Mouse (Mus musculus): ENCODE measurements around the gene Cnn2. TPM values are rescaled to one million over a fixed set of nuclear protein-coding genes. Genes with fewer than 3 reads are reported as not detected.
A peak's percentile ranks its signal among the peaks of the same experiment; 100 is the strongest.

Cnn2 gene
- polyA plus RNA-seq, 1 experiment from 2014 or later: 221 TPM

DNA sequence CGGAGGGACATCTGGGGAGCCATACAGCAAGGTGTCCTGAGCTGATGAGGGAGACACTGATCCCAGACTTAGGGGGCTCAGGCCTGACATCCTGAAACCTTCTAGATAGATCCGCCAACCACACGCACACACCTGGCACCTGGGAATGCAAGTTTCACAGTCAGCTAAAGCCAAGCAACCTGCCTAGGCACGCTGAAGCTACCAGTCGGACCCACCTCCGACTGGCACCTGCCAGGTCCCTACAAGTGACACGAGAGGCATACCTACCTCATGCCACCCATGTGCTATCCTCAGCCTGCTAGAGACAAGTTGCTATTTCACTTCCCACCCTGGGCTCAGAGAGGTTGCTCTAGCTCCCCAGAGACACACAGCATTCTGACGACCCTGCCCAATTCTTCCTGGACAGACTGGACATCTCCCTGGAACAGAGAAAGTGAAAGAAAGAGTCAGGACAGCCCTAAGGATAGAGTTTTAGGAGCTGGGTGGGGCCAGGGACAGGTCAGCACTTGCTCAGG is 945 bp downstream of the Cnn2 start:
- no peaks in the 10 kb centered on the region for H3K36me3 ChIP-seq (ENCODE audit: control insufficient read depth, insufficient read depth, low read length)
- H3K4me3 ChIP-seq (ENCODE audit: low read depth, low read length): peak overlapping the region; percentile 40
- no peak overlapping the region for H3K9ac ChIP-seq (ENCODE audit: low read depth, low read length)
- peaks cover 38% of the 10 kb centered on the region for H3K27me3 ChIP-seq (ENCODE audit: control insufficient read depth, insufficient read depth, low read length)
- H3K4me1 ChIP-seq (replicated peaks; ENCODE audit: control insufficient read depth, insufficient read depth, low read length): peaks cover 4% of the 10 kb centered on the region; the same call in 1 of the 2 replicates
- DNase-seq (ENCODE audit: low spot score): peak; percentile 17
- H3K9me3 ChIP-seq (ENCODE audit: control insufficient read depth, low read length): no peaks in the 10 kb centered on the region
- peak overlapping the region; percentile 38 for H3K4me2 ChIP-seq (replicated peaks; ENCODE audit: low read depth, low read length)
- 28% methylated on average over 8 of the region's 8 CpGs for WGBS
- ATAC-seq (ENCODE audit: low FRiP score): no peak
- H3K27ac ChIP-seq (ENCODE audit: low read depth, low read length): no peak overlapping the region

DNA sequence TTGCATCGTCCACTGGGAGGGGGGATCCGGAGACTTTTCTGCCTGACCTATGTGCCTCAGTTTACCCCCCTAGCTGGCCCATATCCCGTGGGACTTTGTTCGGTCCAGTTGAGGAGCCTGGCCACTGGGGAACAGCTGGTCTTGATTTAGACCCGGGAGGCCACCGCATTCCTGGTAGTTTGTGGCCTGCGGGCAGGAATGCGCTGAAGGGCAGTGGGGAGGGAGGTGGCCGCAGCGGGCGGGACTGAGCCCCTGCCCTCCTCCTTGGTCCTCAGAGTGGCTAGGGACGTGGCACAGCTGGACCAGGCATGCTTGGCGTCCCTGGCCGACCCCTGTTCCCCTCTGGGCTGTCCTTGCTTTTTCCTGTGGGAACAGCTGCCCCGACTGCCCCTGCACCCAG is 1.5 kb downstream of the Cnn2 start:
- peaks cover 38% of the 10 kb centered on the region for H3K27me3 ChIP-seq (ENCODE audit: control insufficient read depth, insufficient read depth, low read length)
- peak overlapping the region; percentile 40 for H3K4me3 ChIP-seq (ENCODE audit: low read depth, low read length)
- peaks cover 4% of the 10 kb centered on the region; the same call in 1 of the 2 replicates for H3K4me1 ChIP-seq (replicated peaks; ENCODE audit: control insufficient read depth, insufficient read depth, low read length)
- ATAC-seq (ENCODE audit: low FRiP score) (no peak), DNase-seq (ENCODE audit: low spot score) (peak; percentile 28)
- no peak overlapping the region for H3K27ac ChIP-seq (ENCODE audit: low read depth, low read length)
- H3K9ac ChIP-seq (ENCODE audit: low read depth, low read length): no peak overlapping the region
- no peaks in the 10 kb centered on the region for H3K36me3 ChIP-seq (ENCODE audit: control insufficient read depth, insufficient read depth, low read length)
- no peaks in the 10 kb centered on the region for H3K9me3 ChIP-seq (ENCODE audit: control insufficient read depth, low read length)
- 13% methylated on average over 15 of the region's 15 CpGs for WGBS
- peak overlapping the region; percentile 38 for H3K4me2 ChIP-seq (replicated peaks; ENCODE audit: low read depth, low read length)

DNA sequence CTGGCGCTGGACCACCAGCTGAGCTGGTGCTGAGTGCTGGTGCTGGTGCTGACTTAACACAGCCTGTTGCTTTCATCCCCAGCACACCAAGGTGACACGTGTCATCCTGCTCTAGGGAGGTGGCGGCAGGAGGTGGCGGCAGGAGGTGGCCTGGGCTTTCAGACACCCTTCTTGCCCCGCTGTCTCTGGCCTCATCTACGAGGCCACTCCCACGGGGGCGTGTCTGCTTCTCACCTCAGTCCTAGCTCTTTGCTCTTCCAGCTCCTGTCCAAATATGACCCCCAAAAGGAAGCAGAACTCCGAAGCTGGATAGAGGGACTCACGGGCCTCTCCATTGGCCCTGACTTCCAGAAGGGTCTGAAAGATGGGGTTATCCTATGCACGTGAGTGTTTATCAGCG is 2.7 kb downstream of the Cnn2 start:
- WGBS: 62% methylated on average over 12 of the region's 12 CpGs
- no peak for ATAC-seq (ENCODE audit: low FRiP score)
- peaks cover 38% of the 10 kb centered on the region for H3K27me3 ChIP-seq (ENCODE audit: control insufficient read depth, insufficient read depth, low read length)

DNA sequence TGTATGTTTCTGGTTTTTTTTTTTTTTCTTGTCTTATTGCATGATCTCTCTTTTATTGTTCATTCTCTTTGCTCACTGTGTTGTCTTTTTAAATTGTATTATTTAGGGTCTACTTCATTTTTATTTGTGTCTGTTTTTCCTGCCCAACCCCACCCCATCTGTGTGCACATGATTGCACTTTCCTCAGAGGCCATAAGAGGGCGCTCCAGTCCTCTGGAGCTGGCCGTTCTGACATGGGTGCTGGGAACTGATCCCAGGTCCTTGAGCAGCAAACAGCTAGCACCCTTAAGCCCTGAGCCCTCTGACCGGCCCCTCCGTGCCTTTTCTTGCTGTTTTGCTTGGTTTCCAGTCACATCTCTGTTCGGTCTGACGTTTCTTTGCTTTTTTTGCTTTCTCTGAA is 3.2 kb downstream of the Cnn2 start:
- no peak overlapping the region for H3K9ac ChIP-seq (ENCODE audit: low read depth, low read length)
- no peak overlapping the region for H3K4me2 ChIP-seq (replicated peaks; ENCODE audit: low read depth, low read length)
- ATAC-seq (ENCODE audit: low FRiP score) (no peak), DNase-seq (ENCODE audit: low spot score) (no peak)
- no peak overlapping the region for H3K4me3 ChIP-seq (ENCODE audit: low read depth, low read length)
- peaks cover 4% of the 10 kb centered on the region; the same call in 1 of the 2 replicates for H3K4me1 ChIP-seq (replicated peaks; ENCODE audit: control insufficient read depth, insufficient read depth, low read length)
- no peaks in the 10 kb centered on the region for H3K36me3 ChIP-seq (ENCODE audit: control insufficient read depth, insufficient read depth, low read length)
- no peak overlapping the region for H3K27ac ChIP-seq (ENCODE audit: low read depth, low read length)
- WGBS: 85% methylated on average over 6 of the region's 6 CpGs
- no peaks in the 10 kb centered on the region for H3K9me3 ChIP-seq (ENCODE audit: control insufficient read depth, low read length)
- H3K27me3 ChIP-seq (ENCODE audit: control insufficient read depth, insufficient read depth, low read length): peaks cover 36% of the 10 kb centered on the region

More for the DNA sequence above, 2.7 kb downstream of the Cnn2 start:
- H3K4me2 ChIP-seq (replicated peaks; ENCODE audit: low read depth, low read length): no peak overlapping the region
- DNase-seq (ENCODE audit: low spot score): no peak
- peaks cover 4% of the 10 kb centered on the region; the same call in 1 of the 2 replicates for H3K4me1 ChIP-seq (replicated peaks; ENCODE audit: control insufficient read depth, insufficient read depth, low read length)
- H3K27ac ChIP-seq (ENCODE audit: low read depth, low read length): no peak overlapping the region
- H3K9me3 ChIP-seq (ENCODE audit: control insufficient read depth, low read length): no peaks in the 10 kb centered on the region
- H3K9ac ChIP-seq (ENCODE audit: low read depth, low read length): no peak overlapping the region
- no peak overlapping the region for H3K4me3 ChIP-seq (ENCODE audit: low read depth, low read length)
- H3K36me3 ChIP-seq (ENCODE audit: control insufficient read depth, insufficient read depth, low read length): no peaks in the 10 kb centered on the region

DNA sequence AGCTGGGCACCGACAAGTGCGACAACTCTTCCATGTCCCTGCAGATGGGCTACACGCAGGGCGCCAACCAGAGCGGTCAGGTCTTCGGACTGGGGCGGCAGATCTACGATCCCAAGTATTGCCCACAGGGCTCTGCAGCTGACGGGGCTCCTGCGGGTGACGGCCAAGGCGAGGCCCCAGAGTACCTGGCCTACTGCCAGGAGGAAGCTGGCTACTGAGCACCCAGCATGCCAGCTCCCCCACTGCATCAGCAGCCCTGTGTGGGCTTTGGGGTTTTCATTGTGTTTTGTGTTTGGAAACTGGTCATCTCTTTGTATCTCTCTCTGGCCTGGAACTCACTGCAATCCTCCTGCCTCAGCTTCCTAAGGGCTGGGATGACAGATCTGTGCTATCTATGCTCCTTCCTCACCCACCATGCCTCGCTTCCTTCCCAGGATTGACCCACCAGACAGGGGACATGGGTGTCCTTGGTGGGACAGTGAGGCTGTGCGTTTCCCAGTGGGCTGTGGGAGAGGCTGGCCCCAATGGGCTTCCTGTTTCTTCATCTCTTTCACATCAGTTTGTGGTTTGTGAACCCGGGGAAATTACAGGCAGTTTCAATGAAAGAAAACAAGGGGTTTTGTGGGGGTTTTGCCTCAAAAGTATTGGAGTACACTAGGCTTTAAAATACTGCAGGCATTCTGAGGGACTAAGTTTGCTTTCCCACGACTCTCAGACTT is 6.2 kb downstream of the Cnn2 start:
- H3K4me2 ChIP-seq (replicated peaks; ENCODE audit: low read depth, low read length): no peak overlapping the region
- DNase-seq (ENCODE audit: low spot score) (no peak), ATAC-seq (ENCODE audit: low FRiP score) (no peak)
- 95% methylated on average over 16 of the region's 16 CpGs for WGBS
- no peak overlapping the region for H3K27ac ChIP-seq (ENCODE audit: low read depth, low read length)
- H3K9me3 ChIP-seq (ENCODE audit: control insufficient read depth, low read length): no peaks in the 10 kb centered on the region
- H3K9ac ChIP-seq (ENCODE audit: low read depth, low read length): no peak overlapping the region
- H3K36me3 ChIP-seq (ENCODE audit: control insufficient read depth, insufficient read depth, low read length): no peaks in the 10 kb centered on the region
- H3K4me1 ChIP-seq (replicated peaks; ENCODE audit: control insufficient read depth, insufficient read depth, low read length): peaks cover 2% of the 10 kb centered on the region
- H3K4me3 ChIP-seq (ENCODE audit: low read depth, low read length): no peak overlapping the region
- peaks cover 9% of the 10 kb centered on the region for H3K27me3 ChIP-seq (ENCODE audit: control insufficient read depth, insufficient read depth, low read length)

DNA sequence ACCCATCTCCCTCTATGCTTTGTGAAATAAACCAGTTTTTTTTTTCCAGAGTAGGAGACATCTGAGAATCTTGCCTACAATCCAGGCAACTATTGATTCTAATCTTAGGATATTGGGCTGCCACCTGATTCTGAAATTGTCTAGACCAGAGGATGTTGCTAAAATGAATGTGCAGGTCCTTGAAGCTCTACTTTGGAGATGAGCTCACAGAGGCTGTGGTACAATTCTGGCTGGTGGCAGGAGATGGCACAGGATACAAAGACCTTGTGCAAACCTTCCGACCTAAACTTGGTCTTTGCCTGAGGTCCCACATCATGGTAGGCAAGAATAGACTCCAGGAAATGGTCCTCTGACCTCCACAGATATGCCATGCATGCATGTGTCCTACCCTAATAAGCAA is 7.3 kb downstream of the Cnn2 start:
- H3K4me3 ChIP-seq (ENCODE audit: low read depth, low read length): no peak overlapping the region

DNA sequence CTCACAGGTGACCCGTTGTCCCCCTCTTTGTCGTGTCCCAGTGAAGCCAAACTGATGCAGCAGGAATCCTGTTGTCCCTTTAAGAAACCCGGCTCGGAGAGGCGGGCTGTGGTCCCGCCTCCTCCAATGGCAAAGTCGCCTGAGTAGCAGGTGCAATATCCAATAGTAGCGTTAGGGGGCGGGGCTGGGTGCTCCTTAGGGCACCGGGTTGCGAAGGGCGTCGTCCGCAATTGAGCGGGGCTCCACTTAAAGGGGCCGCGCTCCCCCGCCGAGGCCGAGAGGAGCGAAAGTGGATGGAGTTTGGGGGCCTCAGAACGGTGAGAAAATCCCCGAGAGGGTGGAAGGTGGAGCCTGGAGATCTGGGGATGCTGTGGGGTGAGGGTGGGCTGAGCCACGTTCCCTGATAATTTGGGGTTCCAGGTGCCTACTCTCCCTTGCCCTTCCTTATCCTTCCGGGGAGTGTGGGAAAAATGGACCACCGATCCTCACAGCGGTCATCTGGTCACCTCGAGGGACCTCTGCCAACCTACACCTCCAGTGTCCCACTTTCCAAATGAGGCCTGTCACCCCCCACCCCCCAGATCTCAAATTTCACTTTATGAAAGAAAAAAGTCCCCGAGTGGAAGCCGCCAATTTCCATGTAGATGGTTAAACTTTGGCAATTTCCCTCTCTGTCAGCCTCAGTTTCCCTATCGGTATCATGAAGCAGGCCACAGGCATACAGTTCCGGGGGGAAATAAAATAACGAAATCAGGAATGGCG is 8.1 kb downstream of the Cnn2 start, which contains the start of gene Abca7:
TSS of gene Abca7 (plus strand) at position 223 of the 762 bp plus-strand sequence.
- peak within 1 kb of the TSS; percentile 66 for H3K4me2 ChIP-seq (replicated peaks; ENCODE audit: low read depth, low read length)
- no peaks in the 10 kb centered on the region for H3K36me3 ChIP-seq (ENCODE audit: control insufficient read depth, insufficient read depth, low read length)
- peak within 1 kb of the TSS; percentile 35 for H3K9ac ChIP-seq (ENCODE audit: low read depth, low read length)
- H3K4me3 ChIP-seq (ENCODE audit: low read depth, low read length): peak within 1 kb of the TSS; percentile 46
- H3K27ac ChIP-seq (ENCODE audit: low read depth, low read length): peak within 1 kb of the TSS; percentile 61
- ATAC-seq (ENCODE audit: low FRiP score) (peak; percentile 84), DNase-seq (ENCODE audit: low spot score) (peak; percentile 99)
- peaks cover 2% of the 10 kb centered on the region for H3K4me1 ChIP-seq (replicated peaks; ENCODE audit: control insufficient read depth, insufficient read depth, low read length)
- peaks cover 8% of the 10 kb centered on the region for H3K27me3 ChIP-seq (ENCODE audit: control insufficient read depth, insufficient read depth, low read length)
- WGBS: under 1% methylated on average over 34 of the region's 34 CpGs
- H3K9me3 ChIP-seq (ENCODE audit: control insufficient read depth, low read length): no peaks in the 10 kb centered on the region

More for the DNA sequence above, 7.3 kb downstream of the Cnn2 start:
- no peak overlapping the region for H3K4me2 ChIP-seq (replicated peaks; ENCODE audit: low read depth, low read length)
- no peak overlapping the region for H3K9ac ChIP-seq (ENCODE audit: low read depth, low read length)
- WGBS: 92% methylated on average over 1 of the region's 1 CpGs
- no peaks in the 10 kb centered on the region for H3K36me3 ChIP-seq (ENCODE audit: control insufficient read depth, insufficient read depth, low read length)
- peaks cover 7% of the 10 kb centered on the region for H3K27me3 ChIP-seq (ENCODE audit: control insufficient read depth, insufficient read depth, low read length)
- ATAC-seq (ENCODE audit: low FRiP score): 0 out of 2 replicates have a peak, but pooled peaks have one; percentile 0
- peaks cover 2% of the 10 kb centered on the region for H3K4me1 ChIP-seq (replicated peaks; ENCODE audit: control insufficient read depth, insufficient read depth, low read length)
- no peak for DNase-seq (ENCODE audit: low spot score)
- no peak overlapping the region for H3K27ac ChIP-seq (ENCODE audit: low read depth, low read length)
- no peaks in the 10 kb centered on the region for H3K9me3 ChIP-seq (ENCODE audit: control insufficient read depth, low read length)

DNA sequence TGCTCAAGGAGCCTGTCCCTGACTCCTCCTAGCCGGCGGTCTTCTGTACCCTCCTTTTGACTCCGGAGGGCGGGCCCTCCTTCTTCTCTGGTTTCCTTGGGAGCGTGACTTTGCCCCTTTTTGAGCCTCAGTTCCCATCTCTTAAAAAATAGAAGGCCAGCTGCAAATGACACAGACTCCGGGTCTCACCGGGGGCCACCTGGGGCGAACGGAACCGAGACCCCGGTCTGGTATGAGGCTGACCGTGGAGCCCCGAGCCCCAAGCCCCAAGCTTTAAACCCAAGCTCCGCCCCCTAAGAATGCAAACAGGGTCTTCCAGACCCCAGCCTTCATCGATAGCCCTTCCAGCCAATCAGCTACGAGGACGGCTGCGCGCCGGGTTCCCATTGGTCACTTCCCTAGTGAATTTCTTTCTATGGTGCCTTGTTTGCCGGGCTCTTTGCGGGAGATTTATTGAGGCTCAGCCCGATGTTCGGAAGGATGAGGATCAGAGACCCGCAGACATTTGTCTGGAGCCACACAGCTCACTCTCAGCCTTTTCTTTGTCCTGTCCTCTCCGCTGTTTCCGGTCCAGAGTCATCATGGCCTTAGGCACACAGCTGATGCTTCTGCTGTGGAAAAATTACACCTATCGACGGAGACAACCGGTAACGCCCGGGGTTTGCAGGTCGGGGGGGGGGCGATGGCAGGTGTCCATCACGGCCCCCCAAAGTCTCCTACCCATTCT is 8.8 kb downstream of the Cnn2 start:
- WGBS: under 1% methylated on average over 35 of the region's 35 CpGs
- H3K4me2 ChIP-seq (replicated peaks; ENCODE audit: low read depth, low read length): peak overlapping the region; percentile 66
- ATAC-seq (ENCODE audit: low FRiP score) (peak; percentile 83), DNase-seq (ENCODE audit: low spot score) (peak; percentile 91)
- no peaks in the 10 kb centered on the region for H3K36me3 ChIP-seq (ENCODE audit: control insufficient read depth, insufficient read depth, low read length)
- H3K9ac ChIP-seq (ENCODE audit: low read depth, low read length): peak overlapping the region; percentile 45
- peak overlapping the region; percentile 46 for H3K4me3 ChIP-seq (ENCODE audit: low read depth, low read length)
- peaks cover 14% of the 10 kb centered on the region for H3K27me3 ChIP-seq (ENCODE audit: control insufficient read depth, insufficient read depth, low read length)
- peak overlapping the region; percentile 61 for H3K27ac ChIP-seq (ENCODE audit: low read depth, low read length)
- H3K4me1 ChIP-seq (replicated peaks; ENCODE audit: control insufficient read depth, insufficient read depth, low read length): peaks cover 2% of the 10 kb centered on the region
- no peaks in the 10 kb centered on the region for H3K9me3 ChIP-seq (ENCODE audit: control insufficient read depth, low read length)

Data from hindbrain, embryonic 11.5 days (tissue).